Mouse (Mus musculus) B cell, adult 62 days (primary cell): ENCODE measurements around the gene Vdac1. TPM values are rescaled to one million over a fixed set of nuclear protein-coding genes. Genes with fewer than 3 reads are reported as not detected.

Experiments used
- total RNA-seq: library from RNA; stranded (reverse); gene quantifications from 4 replicates; pipeline ENCODE4 v1.2.4, GENCODE M21; 2023

Gene Vdac1
- 43.3 to 59.0 TPM (median 50.0 TPM) in 4 replicates for total RNA-seq

DNA sequence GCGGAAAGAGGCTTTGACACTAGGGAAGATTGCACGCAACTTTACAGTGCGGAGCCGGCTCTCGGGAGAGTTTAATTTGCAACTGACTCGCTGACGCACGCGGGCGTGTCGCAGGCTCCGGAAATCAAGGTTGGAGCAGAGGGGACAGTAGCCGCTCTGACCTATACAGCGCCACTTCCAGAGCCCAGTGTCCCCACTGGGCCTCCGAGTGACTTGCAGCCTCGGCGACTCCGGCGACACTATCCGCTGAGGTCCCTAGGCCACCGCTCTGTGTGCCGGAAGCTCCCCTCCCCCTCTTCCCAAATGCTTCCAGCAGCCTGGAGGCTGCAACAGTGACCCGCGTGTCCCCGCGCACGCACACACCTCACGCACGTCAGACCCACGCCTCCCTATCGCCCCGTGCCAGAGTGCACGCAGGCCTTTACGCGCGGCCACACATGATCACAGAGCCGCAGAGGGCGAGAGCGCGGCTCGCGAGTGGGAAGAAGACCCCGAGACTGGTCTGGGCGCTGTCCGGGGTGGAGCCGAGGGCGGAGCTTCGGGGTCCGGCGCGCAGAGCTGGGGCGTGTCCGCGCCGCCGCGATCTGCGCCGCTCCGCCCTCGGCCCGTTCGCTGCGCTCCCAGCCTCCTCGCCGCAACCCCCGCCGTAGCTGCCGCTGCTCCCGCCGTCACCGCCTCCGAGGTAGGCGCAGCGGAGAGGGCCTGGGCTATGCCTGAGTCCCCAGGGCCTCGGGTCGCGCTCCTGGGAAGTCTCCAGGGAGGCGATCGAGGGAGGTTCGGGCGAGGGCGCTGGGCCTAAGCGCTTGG, at the start of gene Vdac1:
Gene Vdac1 (plus strand): TSS at position 390 of the 807 bp plus-strand sequence.

DNA sequence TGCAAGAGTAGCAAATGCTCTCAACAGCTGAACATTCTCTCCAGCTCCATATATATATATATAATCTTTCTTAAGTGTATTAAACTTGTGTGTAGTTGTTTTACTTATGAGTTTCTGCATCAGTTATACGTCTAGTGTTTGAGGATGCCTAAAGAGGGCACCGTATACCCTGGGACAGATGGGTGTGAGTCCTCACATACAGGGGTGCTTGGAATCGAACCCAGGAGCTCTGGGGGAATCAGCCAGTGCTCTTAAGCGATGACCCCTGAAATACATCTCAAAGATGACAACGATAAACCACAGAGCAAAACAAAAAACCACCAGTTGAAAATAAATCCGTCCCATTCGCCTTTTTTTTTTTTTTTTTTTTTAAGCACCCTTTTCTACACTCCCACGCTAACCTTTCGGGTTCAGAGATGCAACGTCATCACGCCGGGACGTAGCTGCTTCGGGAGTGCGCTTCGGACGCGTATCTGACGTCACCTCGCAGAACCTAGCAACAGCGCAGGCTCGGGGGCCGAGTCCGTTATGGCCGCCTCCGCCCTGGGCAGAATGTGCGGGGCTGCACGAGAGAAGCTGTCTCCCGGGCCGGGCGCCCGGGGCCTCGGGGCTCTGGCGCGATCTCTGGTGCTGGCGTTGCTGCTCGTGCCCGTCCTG, 35.4 kb downstream of the Vdac1 start, which contains the start of gene 9530068E07Rik:
Gene 9530068E07Rik (plus strand): TSS at position 489 of the 657 bp plus-strand sequence.

Other genes starting within 250 kb of the Vdac1 start
- gene Olfr1373, start 215.3 kb upstream of the Vdac1 start, total RNA-seq: not detected in 4 replicates
- gene Olfr1371, start 146.9 kb upstream of the Vdac1 start, total RNA-seq: not detected in 4 replicates
- 128 to 146 TPM (median 146 TPM) in 4 replicates for gene Skp1a, start 128.9 kb upstream of the Vdac1 start, total RNA-seq
- gene Tcf7, start 77.8 kb upstream of the Vdac1 start, total RNA-seq: 3.4 to 4.9 TPM (median 3.9 TPM) in 4 replicates
- 47.5 to 60.7 TPM (median 54.4 TPM) in 4 replicates for gene 9530068E07Rik, start 35.6 kb downstream of the Vdac1 start, total RNA-seq